Mouse (Mus musculus): Measurements from ENCODE around the gene Mtcl1. TPM values are rescaled to one million over a fixed set of nuclear protein-coding genes. Genes with fewer than 3 reads are reported as not detected.

Gene Mtcl1
- polyA plus RNA-seq, 1 experiment from 2014 or later = 35.0 TPM

DNA sequence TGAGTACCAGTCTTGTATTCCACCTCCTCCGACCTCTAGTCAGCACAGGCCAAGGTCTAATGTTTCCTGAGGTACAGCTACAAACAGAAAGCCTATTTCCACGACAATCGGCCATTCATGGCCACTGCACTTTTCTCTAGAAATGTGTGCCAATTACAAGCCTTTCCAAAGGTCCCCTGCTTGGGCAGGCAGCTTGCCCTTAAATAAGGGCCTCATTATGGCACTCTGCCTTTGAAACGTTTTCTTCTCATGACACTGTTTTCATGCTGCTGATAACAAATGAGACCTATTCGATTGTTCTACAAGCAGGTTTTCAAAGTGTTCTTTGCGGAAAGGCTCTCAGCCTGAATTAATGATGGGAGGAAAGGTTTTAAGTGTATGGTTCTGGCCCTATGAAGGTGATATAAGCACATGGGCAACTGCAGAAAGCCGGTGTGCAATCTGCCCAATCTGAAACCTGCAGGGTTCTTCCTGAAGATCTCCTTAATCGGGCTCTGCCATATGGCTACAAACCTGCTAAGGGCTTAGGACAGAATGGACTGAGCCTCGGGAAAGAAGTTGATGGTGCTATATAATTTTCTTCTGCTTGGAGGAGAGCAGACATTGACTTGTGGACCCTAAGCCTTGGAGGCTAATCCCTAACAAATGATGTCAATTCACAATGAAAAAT, 47.8 kb downstream of the Mtcl1 start:
- Histone ChIP-seq H3K4me2 (replicated peaks) (no peak overlapping the region), H3K4me3 (no peak overlapping the region), H3K27me3 (replicated peaks) (no peaks in the 10 kb centered on the region), H3K27ac (no peak overlapping the region), H3K9ac (no peak overlapping the region), H3K9me3 (no peaks in the 10 kb centered on the region), H3K4me1 (peaks cover 36% of the 10 kb centered on the region), H3K36me3 (no peaks in the 10 kb centered on the region)
- ATAC-seq (ENCODE audit: low FRiP score, low read depth) = no peak
- 18% methylated on average over 9 of the region's 9 CpGs for WGBS

DNA sequence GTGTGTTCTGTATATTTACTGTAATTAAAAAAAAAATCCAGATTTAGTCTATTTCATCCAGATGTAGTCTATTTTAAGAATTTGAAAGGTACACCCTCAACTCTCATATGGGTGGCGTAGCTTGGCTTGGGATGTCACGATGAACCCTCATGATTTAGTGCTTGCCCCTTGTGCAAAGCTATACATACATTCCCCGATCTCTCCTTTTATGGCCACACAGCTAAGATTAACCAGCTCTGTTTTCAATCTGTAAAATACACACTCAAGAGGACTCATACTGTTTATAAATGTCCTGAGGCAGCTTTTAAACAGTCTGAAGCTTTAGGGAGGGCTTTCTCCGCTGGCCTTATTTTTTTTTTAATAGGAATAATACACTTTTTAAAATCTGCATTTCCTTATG, 49.8 kb downstream of the Mtcl1 start:
- no peak for ATAC-seq (ENCODE audit: low FRiP score, low read depth)
- H3K4me3 ChIP-seq = no peak overlapping the region
- no peaks in the 10 kb centered on the region for H3K27me3 ChIP-seq (replicated peaks)
- 80% methylated on average over 4 of the region's 4 CpGs for WGBS
- H3K9me3 ChIP-seq = no peaks in the 10 kb centered on the region
- no peaks in the 10 kb centered on the region for H3K36me3 ChIP-seq
- no peak overlapping the region for H3K9ac ChIP-seq
- peaks cover 23% of the 10 kb centered on the region for H3K4me1 ChIP-seq
- no peak overlapping the region for H3K27ac ChIP-seq
- no peak overlapping the region for H3K4me2 ChIP-seq (replicated peaks)

DNA sequence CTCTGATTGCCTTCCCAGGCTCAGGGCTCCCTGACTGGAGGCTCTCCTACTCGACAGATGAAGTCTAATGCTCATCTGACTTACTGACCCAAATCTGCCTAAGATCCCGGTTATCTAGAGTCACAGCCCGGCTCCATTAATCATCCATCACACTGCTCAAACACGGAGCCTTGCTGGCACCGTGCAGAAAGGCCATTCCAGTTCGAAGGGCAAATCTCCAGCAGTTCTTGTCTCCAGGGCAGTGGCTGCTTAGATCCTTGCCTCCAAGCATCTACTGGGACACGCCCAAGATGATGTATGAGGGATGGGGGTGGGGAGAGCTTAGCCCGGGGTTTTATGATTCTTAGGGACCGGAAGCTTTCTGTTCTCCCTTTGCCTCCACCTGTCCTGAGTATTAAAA, 55.0 kb downstream of the Mtcl1 start:
- Histone ChIP-seq H3K4me1 (peaks cover 7% of the 10 kb centered on the region), H3K36me3 (no peaks in the 10 kb centered on the region), H3K9me3 (no peaks in the 10 kb centered on the region), H3K4me2 (replicated peaks) (no peak overlapping the region), H3K4me3 (no peak overlapping the region), H3K27ac (no peak overlapping the region), H3K9ac (no peak overlapping the region), H3K27me3 (replicated peaks) (no peaks in the 10 kb centered on the region)
- WGBS = 49% methylated on average over 9 of the region's 9 CpGs
- ATAC-seq (ENCODE audit: low FRiP score, low read depth) = no peak

DNA sequence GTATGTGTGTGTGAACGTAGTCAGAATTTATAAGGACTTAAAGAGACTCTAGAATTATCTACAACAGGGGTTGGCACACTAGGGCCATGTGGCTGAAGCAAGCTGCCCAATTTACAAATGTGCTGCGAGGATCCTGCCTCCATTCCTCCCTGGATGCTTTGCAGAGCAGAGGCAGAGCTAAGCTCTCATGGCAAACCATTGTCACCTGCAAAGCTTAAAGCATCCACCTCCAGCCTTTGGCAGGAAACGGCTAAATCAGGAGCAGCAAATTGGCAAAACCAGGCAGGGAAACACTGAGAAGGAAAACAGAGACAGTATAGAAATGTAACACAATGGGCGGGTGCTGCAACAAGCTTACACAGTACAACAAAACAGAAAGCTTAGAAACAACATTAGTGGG, 61.2 kb downstream of the Mtcl1 start:
- Histone ChIP-seq H3K27me3 (replicated peaks) (no peaks in the 10 kb centered on the region), H3K9ac (no peak overlapping the region), H3K4me2 (replicated peaks) (no peak overlapping the region), H3K27ac (no peak overlapping the region), H3K36me3 (peaks cover 13% of the 10 kb centered on the region; the same call in 1 of the 2 replicates), H3K4me3 (no peak overlapping the region), H3K4me1 (no peaks in the 10 kb centered on the region), H3K9me3 (no peaks in the 10 kb centered on the region)
- WGBS = 89% methylated on average over 4 of the region's 4 CpGs
- ATAC-seq (ENCODE audit: low FRiP score, low read depth) = no peak

DNA sequence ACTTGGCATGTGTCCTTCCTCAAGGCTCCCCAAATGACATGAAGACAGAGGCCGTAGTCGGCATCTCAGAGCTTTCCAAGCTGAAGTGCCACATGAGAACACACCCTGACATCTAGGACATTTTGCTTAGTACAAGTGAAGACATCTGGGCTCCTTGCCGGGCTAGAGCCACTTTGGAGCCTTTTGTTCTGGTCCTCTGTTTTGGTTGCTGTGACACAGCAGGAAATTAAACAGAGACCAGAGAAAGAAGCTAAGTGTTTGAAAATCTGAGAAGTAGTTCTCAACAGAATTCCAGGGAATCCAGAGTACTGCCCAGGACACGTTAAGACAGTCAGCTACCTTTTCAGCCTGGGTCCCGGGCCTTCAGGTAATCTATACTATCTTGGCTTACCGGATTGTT, 68.2 kb downstream of the Mtcl1 start:
- peaks cover 46% of the 10 kb centered on the region for H3K36me3 ChIP-seq

DNA sequence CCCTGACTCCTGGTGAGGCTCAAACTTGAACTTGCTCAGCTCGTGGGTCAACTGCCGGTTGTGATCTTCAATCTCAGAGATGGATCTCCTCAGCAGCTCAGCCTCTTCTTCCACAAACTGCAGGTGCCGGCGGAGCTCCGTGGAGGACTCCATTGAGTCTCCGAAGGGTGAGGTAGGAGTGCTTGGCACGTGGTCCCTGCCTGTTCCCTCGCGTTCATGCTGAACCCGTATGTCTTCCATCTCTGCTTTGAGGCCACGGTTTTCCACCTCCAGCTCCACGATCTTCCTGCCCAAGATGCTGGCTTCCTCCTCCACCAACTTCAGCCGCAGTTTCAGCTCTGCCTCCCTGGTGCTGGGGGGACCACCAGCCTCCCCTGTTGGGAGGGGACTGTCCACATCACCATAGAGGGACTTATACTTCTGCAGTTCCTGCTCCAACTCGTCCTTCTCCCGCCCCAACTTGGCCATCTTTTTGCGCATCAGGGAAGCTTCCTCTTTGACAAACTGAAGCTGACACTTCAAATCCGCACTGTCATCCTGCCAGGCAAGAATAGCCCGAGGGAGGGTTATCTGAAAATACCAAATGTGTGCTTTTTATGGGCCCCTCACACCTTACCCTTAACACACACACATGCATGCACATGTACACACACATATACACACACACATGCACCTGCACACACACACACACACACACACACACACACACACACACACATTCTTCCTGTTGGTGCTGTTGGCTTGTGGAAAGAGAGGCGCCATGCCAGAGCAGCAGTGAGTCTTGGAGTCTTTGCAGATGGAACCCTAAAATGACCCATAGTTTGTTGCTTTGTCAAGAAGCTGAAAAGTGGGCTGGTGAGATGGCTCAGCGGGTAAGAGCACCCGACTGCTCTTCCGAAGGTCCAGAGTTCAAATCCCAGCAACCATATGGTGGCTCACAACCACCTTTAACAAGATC, 69.4 kb downstream of the Mtcl1 start:
- H3K27me3 ChIP-seq (replicated peaks) = no peaks in the 10 kb centered on the region
- H3K4me3 ChIP-seq = no peak overlapping the region
- no peak for ATAC-seq (ENCODE audit: low FRiP score, low read depth)
- no peak overlapping the region for H3K27ac ChIP-seq
- H3K4me1 ChIP-seq = no peaks in the 10 kb centered on the region
- H3K9ac ChIP-seq = no peak overlapping the region
- WGBS = 94% methylated on average over 22 of the region's 22 CpGs
- H3K9me3 ChIP-seq = no peaks in the 10 kb centered on the region
- H3K4me2 ChIP-seq (replicated peaks) = no peak overlapping the region
- H3K36me3 ChIP-seq = peaks cover 47% of the 10 kb centered on the region

More for the DNA sequence above, 68.2 kb downstream of the Mtcl1 start:
- Histone ChIP-seq H3K9ac (no peak overlapping the region), H3K4me2 (replicated peaks) (no peak overlapping the region), H3K4me3 (no peak overlapping the region), H3K27ac (no peak overlapping the region), H3K4me1 (no peaks in the 10 kb centered on the region), H3K27me3 (replicated peaks) (no peaks in the 10 kb centered on the region), H3K9me3 (no peaks in the 10 kb centered on the region)
- 81% methylated on average over 6 of the region's 6 CpGs for WGBS
- ATAC-seq (ENCODE audit: low FRiP score, low read depth) = no peak

DNA sequence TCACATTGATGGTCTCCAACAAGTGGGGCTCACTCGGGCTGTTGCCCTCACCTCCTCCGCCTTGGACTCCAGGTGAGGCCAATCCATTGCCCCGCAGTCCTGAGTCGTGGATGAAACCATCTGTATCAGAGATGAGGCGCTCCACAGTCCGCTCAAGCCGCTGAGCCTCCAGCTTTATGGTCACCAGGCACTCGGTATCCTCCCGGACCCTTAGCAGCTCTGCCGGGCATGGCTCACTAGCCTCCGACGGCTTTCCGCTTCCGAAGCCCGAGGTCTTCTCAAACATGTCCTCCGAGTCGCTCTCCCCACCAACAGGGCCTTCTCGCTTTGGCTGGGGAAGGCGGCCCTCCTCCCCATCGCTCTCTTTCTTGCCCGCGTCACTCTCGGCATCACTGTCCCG, 70.2 kb downstream of the Mtcl1 start:
- Histone ChIP-seq H3K9ac (no peak overlapping the region), H3K9me3 (no peaks in the 10 kb centered on the region), H3K27ac (no peak overlapping the region), H3K4me3 (no peak overlapping the region), H3K4me1 (no peaks in the 10 kb centered on the region), H3K4me2 (replicated peaks) (no peak overlapping the region), H3K27me3 (replicated peaks) (no peaks in the 10 kb centered on the region), H3K36me3 (peaks cover 46% of the 10 kb centered on the region)
- ATAC-seq (ENCODE audit: low FRiP score, low read depth) = no peak
- WGBS = 96% methylated on average over 24 of the region's 24 CpGs

DNA sequence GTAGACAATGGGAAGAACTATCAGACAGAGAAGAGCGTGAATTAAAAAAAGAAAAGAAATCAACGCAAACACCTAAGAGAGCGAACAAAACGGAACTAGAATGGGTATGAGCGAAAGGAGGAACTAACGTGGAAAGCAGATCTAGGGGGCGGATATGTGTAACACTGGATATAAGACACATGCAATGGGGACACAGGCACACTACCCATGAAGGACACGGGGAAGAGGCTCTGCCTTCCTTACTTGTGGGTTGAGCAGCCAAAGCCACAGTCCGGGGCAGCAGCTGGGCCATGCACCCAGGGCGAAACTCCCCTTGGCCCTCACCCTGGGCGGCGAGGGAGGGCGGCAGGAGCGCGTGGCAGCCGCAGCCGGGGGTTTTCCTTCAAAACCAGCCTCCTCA, 71.4 kb downstream of the Mtcl1 start:
- ATAC-seq (ENCODE audit: low FRiP score, low read depth) = no peak
- peaks cover 38% of the 10 kb centered on the region for H3K36me3 ChIP-seq
- no peaks in the 10 kb centered on the region for H3K27me3 ChIP-seq (replicated peaks)
- 96% methylated on average over 17 of the region's 17 CpGs for WGBS
- H3K4me3 ChIP-seq = no peak overlapping the region
- H3K27ac ChIP-seq = no peak overlapping the region
- no peak overlapping the region for H3K9ac ChIP-seq
- H3K9me3 ChIP-seq = no peaks in the 10 kb centered on the region
- no peaks in the 10 kb centered on the region for H3K4me1 ChIP-seq
- H3K4me2 ChIP-seq (replicated peaks) = no peak overlapping the region

DNA sequence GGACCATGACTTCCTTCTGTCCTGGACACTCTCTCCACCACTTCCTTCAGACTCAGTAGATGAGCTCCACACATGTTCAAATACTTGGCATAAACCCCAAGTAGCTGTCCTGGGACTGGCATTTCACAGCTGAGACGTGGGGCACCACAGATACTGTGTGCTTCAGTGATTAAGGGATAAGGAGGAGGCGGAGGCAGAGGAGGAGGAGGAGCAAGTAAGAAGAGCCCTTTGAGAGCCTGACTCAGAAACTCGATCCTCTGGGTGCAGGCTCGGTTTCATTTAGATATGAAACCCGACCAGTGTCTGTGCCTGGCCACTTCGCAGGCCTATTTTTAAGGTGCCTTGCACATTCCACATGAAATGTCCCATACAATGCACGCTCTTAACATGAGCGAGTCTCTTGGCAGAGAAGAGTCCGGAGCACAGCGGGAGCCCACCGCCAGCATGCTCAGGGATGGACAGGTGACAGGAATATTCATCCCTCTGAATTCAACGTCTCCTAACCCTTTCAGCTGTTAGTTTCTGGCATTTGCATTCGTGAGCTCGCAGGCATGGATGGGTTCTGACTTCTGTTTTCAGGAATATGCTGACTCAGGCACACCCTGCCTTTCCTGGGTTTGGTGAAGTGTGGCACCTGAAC, 74.8 kb downstream of the Mtcl1 start:
- no peak overlapping the region for H3K4me2 ChIP-seq (replicated peaks)
- no peak overlapping the region for H3K9ac ChIP-seq
- WGBS = 68% methylated on average over 14 of the region's 14 CpGs
- H3K4me1 ChIP-seq = no peaks in the 10 kb centered on the region
- ATAC-seq (ENCODE audit: low FRiP score, low read depth) = no peak
- no peak overlapping the region for H3K27ac ChIP-seq
- no peak overlapping the region for H3K4me3 ChIP-seq
- peaks cover 47% of the 10 kb centered on the region for H3K36me3 ChIP-seq
- H3K27me3 ChIP-seq (replicated peaks) = no peaks in the 10 kb centered on the region
- H3K9me3 ChIP-seq = no peaks in the 10 kb centered on the region

DNA sequence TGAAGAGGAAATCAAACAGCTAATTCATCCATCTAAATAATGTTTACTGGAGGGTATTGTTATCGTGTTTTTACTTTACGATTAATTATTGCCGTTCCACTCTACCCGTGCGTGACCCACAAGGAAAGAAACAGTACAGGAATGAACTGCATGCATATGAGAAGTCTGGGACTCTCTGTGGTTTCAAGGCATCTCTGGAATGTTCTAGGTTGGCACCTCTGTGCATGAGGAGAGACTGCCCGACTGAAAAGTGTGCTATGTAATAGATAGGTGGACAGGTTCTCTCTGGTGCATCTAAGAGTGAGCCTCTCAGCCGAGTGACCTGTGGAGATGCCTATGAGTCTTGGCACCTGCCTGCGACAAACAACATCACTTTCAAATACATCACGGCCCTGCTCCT, 78.7 kb downstream of the Mtcl1 start:
- H3K27ac ChIP-seq = no peak overlapping the region
- no peak overlapping the region for H3K4me3 ChIP-seq
- H3K9ac ChIP-seq = no peak overlapping the region
- no peak for ATAC-seq (ENCODE audit: low FRiP score, low read depth)
- WGBS = 90% methylated on average over 9 of the region's 9 CpGs
- no peaks in the 10 kb centered on the region for H3K4me1 ChIP-seq
- no peaks in the 10 kb centered on the region for H3K27me3 ChIP-seq (replicated peaks)
- no peak overlapping the region for H3K4me2 ChIP-seq (replicated peaks)
- no peaks in the 10 kb centered on the region for H3K9me3 ChIP-seq
- H3K36me3 ChIP-seq = peaks cover 41% of the 10 kb centered on the region

DNA sequence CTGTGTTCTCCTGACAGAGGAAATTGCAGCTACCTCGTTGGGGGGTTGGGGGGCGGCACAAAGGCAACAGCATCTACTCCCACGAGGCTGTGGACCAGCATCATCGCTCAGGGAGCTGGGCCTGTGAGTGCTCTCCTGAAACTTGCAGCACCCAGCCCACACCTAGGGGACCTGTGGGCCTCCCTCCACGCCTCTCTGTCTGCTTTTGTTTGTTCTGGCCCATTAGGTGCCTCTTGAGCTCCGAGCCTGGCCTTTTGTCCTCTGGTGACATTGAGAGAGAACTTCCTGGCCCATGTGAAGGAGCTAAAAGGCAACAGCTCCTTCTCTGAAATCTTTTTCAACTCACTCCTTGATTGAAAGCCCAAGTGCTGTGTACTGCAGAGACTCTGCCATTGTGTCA, 79.8 kb downstream of the Mtcl1 start:
- H3K4me2 ChIP-seq (replicated peaks) = no peak overlapping the region
- no peak for ATAC-seq (ENCODE audit: low FRiP score, low read depth)
- no peak overlapping the region for H3K9ac ChIP-seq
- H3K9me3 ChIP-seq = no peaks in the 10 kb centered on the region
- H3K27me3 ChIP-seq (replicated peaks) = no peaks in the 10 kb centered on the region
- no peak overlapping the region for H3K4me3 ChIP-seq
- WGBS = 60% methylated on average over 6 of the region's 6 CpGs
- no peak overlapping the region for H3K27ac ChIP-seq
- H3K4me1 ChIP-seq = no peaks in the 10 kb centered on the region
- H3K36me3 ChIP-seq = peaks cover 45% of the 10 kb centered on the region

DNA sequence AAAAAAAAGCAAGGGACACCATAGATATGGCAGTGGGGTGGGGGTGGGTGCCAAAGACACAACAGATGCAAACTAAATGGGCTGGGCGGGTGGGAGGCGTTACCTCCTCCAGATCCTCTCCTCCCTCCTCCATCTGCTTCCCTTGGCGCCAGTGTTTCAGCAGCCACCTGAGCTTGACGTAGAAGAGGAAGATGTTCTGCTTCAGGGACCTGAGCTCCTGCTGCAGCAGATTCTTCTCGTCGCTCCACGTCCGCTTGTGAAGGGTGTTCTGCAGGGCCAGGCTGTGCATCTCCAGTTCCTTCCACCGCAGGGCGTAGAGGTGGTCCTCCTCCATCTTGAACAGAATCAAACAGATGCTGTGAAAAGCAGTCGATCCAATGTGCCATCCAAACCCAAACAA, 81.4 kb downstream of the Mtcl1 start:
- 89% methylated on average over 11 of the region's 11 CpGs for WGBS
- no peak overlapping the region for H3K27ac ChIP-seq

More for the DNA sequence above, 81.4 kb downstream of the Mtcl1 start:
- Histone ChIP-seq H3K27me3 (replicated peaks) (no peaks in the 10 kb centered on the region), H3K9ac (no peak overlapping the region), H3K9me3 (no peaks in the 10 kb centered on the region), H3K4me2 (replicated peaks) (no peak overlapping the region), H3K36me3 (peaks cover 56% of the 10 kb centered on the region), H3K4me3 (no peak overlapping the region), H3K4me1 (no peaks in the 10 kb centered on the region)
- no peak for ATAC-seq (ENCODE audit: low FRiP score, low read depth)

All from neural tube, embryonic 12.5 days (tissue).